Mouse (Mus musculus) embryo, embryonic 10.5 days (tissue): ENCODE measurements around the gene Aldh1l1.

Source experiments
- DNase-seq: peaks from one replicate; pipeline ENCODE4 v3.0.0-alpha.2; 2015; ENCODE audit warnings: low spot score

The Aldh1l1 gene

DNA sequence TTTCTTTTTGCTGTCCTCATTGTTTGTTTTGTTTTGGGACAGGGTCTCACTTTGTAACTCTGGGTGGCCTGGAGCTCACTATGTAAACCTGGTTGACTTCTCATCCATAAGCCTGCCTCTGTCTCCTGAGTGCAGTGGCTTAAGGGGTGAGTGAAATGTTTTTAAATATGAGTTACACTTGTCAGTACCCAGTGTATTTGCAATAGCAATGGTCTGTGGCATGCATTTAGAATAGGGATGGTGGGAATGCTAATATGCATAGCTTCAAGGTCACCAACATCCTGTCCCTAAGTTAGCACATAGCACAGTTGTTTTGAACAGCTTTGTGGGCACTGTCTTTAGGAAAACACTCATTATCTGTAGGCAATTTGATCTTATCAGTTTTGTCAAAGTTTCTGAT lies 21.2 kb downstream of the Aldh1l1 start:
- no peak for DNase-seq

GRCm38 (mm10) chr6:90508197-90508624 lies 22.0 kb downstream of the Aldh1l1 start:
- peak; percentile 62 for DNase-seq

GRCm38 (mm10) chr6:90509085-90509484 lies 22.9 kb downstream of the Aldh1l1 start:
- DNase-seq: no peak

- DNase-seq: no peak
Measured at GRCm38 (mm10) chr6:90512416-90512815, 26.2 kb downstream of the Aldh1l1 start.

DNA sequence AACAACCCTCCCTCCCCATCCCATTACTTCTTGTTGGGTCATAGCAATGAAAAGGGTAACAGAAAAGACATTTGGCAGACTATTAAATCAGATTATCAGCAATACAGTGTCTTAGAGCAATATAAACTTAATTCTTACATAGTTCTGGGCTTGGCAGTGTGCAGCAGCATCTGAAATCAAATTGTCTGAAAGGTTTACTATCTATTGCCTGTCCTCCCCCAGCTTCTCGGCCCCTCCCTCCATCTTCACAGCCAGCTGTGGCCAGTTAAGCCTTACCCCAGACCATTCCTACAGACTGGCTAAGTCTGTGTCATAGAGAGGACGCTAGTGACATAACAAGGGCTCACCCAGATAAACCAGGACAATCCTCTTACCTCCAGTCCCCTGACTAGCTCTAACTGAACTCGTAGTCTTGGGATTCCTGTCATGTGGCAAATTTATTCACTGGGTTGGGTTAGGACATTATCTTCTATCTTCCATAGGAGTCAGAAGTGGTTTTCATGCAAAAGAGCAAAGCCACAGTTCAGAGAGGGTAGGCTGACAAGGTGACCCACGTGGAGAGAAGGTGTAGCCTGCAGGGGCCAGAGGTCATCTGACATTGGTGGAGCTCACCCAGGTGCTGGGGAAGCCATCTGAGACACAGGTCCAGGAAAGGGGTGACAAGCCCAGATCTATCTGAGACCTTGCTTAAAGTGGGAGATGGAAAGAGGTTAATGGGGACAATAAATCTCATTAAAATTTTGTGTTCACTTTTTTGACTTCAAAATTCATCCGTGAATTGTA lies 27.0 kb downstream of the Aldh1l1 start:
- DNase-seq: no peak

DNA sequence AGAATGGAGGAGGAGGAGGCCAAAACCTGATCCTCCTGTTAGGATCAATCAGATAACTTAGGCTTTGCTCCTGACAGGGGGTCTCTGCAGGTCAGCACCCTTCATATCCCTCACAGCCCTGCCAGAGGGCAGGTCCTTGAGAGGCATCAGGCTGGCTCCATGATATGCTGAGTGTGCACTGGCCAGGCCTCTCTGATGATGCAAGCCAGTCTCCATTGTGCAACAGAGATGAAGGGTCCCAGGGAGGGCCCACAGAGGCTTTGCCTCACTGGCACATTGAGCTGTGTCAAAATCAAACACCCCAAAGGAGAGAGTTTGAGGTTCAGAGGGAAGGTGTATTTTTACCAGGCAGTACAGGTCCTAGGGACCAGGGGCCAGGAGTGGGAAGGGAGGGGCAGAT lies 28.1 kb downstream of the Aldh1l1 start:
- DNase-seq: no peak

GRCm38 (mm10) chr6:90514883-90515405 lies 28.7 kb downstream of the Aldh1l1 start:
- DNase-seq: peak; percentile 86

DNA sequence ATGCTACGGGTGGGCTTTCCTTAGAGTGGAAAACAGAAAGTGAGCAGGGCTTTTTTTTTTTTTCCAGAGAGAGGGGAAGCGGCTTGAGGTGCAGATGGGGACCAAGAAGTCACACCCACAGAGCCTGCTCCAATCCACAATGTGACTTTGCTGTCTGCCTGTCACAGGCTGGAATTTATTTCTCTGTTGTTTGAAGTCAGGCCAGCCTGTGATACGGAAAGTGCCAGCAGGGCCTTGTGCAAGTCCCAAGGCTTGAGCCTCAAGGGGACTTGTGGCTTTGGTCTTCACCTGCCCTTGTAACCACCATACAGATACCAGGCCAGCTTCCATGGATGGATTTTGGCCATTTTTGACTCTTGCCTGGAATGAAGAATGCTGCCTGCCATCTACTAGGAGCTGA lies 32.7 kb downstream of the Aldh1l1 start:
- no peak for DNase-seq

DNA sequence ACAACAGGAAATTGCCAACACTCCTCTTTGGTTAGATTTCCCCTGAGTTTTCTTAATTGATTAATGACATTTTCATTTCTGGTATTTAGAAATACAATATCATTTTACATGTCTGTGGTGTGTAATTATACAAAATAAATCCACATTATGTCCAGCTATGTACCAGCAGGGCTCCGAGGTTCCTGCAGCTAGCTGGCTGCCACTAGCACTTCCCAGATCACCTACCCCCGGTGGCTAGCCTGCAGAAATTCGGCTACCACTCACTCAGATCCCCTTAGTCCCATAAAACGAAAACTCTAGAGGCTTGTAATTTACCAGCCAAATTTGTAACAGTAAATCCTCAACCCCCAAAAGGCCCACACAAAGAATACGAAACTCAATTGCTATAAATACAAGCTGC lies 33.1 kb downstream of the Aldh1l1 start:
- no peak for DNase-seq

- DNase-seq: no peak
Measured at GRCm38 (mm10) chr6:90526406-90526805, 40.2 kb downstream of the Aldh1l1 start.

GRCm38 (mm10) chr6:90529461-90530046 lies 43.3 kb downstream of the Aldh1l1 start:
- DNase-seq: no peak

- no peak for DNase-seq
Measured at GRCm38 (mm10) chr6:90532575-90533190, 46.5 kb downstream of the Aldh1l1 start.

DNA sequence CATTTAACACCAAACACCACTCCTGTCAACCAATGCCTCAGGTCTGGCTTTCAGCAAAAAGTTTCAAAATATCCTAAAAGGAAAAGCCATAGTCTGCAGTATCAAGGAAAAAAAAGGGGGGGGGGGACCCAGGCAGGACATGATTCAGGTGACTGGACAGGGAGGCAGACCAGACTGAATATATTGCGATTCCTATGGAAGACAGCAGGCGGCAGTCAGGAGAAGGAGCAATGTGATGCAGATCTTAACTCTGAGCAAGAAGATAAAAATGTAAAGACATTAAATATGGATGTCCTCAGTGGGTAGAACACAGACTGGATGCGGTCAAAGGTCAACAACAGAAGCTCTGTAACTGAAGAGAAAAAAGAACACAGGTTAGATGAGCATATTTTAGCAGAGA lies 47.3 kb downstream of the Aldh1l1 start:
- no peak for DNase-seq

GRCm38 (mm10) chr6:90534701-90535475 lies 48.7 kb downstream of the Aldh1l1 start:
- DNase-seq: no peak

GRCm38 (mm10) chr6:90536824-90537223 lies 50.6 kb downstream of the Aldh1l1 start:
- DNase-seq: no peak

- peak; percentile 82 for DNase-seq
Measured at GRCm38 (mm10) chr6:90537941-90538340, 51.7 kb downstream of the Aldh1l1 start.

DNA sequence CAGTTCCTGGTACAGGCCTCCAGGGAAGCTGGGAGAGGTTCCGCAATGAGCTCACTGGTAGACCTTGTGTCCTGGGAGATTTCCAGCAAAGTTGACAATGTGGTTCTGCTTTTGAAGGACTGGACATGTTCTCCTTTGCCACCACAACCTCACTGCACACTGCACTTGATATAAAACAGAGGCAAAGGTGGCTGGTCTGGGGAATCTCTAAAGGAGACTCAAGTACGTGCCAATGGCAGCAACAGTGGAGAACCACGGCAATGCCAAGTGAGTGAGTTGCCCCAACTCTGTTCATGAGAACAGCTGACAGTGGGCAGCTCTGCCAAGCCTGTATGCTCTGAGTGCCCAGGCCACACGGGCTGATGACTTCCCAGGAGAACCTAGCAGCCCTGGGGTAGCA lies 53.0 kb downstream of the Aldh1l1 start:
- no peak for DNase-seq

- DNase-seq: no peak
Measured at GRCm38 (mm10) chr6:90540520-90540919, 54.3 kb downstream of the Aldh1l1 start.

- DNase-seq: peak; percentile 15
Measured at GRCm38 (mm10) chr6:90541367-90541772, 55.1 kb downstream of the Aldh1l1 start.

GRCm38 (mm10) chr6:90544433-90544832 lies 58.2 kb downstream of the Aldh1l1 start:
- DNase-seq: no peak

GRCm38 (mm10) chr6:90546274-90546673 lies 60.0 kb downstream of the Aldh1l1 start:
- peak; percentile 7 for DNase-seq

DNA sequence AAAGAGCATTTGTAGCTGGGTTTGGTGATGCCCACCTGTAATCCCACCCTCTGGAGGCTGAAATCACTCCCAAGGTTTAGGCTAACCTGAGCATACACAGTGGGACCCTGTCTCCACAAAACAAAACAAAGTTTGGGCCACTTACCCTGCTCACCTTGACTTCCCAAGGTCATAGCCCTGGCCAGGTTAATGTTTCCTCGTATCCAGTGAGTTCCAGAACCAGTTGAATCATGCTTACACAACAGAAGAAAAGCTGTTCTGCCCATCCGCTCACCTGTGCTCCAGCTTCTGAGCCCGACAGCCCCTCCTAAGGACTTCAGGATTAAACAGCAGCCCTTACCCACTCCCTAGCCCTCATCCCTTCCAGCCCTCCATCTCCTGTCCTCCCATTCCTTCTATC lies 60.8 kb downstream of the Aldh1l1 start:
- no peak for DNase-seq
